Mouse (Mus musculus) hindbrain, embryonic 15.5 days (tissue): Measurements from ENCODE around the gene Dlgap1. TPM values are rescaled to one million over a fixed set of nuclear protein-coding genes. Genes with fewer than 3 reads are reported as not detected.

ENCODE experiments used
- ATAC-seq: fragments of 200-750 bp; cut with Nextera tagmentation; 2 replicates; pipeline ENCODE4 v1.8.0; 2017; ENCODE audit warnings: low read depth, moderate number of reproducible peaks, moderate TSS enrichment; ENCODE audit not compliant: low FRiP score
- H3K27ac ChIP-seq: fragments of 300-500 bp; sonication (generic); replicated peaks from 2 replicates; pipeline ENCODE4 v1.5.1; 2015; ENCODE audit warnings: mild to moderate bottlenecking, inconsistent platforms
- H3K27me3 ChIP-seq: fragments of 300-500 bp; sonication (generic); 2 replicates; pipeline ENCODE4 v1.6.1; 2015; ENCODE audit warnings: control low read depth, inconsistent platforms
- H3K36me3 ChIP-seq: fragments of 300-500 bp; sonication (generic); 2 replicates; pipeline ENCODE4 v1.6.1; 2015; ENCODE audit warnings: control low read depth, inconsistent platforms
- H3K4me1 ChIP-seq: fragments of 300-500 bp; sonication (generic); replicated peaks from 2 replicates; pipeline ENCODE4 v1.6.1; 2015; ENCODE audit warnings: control low read depth, inconsistent platforms
- H3K4me2 ChIP-seq: fragments of 300-500 bp; sonication (generic); 2 replicates; pipeline ENCODE4 v1.6.1; 2015; ENCODE audit warnings: moderate library complexity, mild to moderate bottlenecking, inconsistent platforms
- H3K4me3 ChIP-seq: fragments of 300-500 bp; sonication (generic); 2 replicates; pipeline ENCODE4 v1.5.1; 2015; ENCODE audit warnings: mild to moderate bottlenecking, inconsistent platforms
- H3K9ac ChIP-seq: fragments of 300-500 bp; sonication (generic); 2 replicates; pipeline ENCODE4 v1.6.1; 2015; ENCODE audit warnings: inconsistent platforms
- H3K9me3 ChIP-seq: fragments of 300-500 bp; sonication (generic); 2 replicates; pipeline ENCODE4 v1.6.1; 2016; ENCODE audit warnings: control low read depth, inconsistent platforms
- WGBS: fragments of 180-500 bp; shearing (Covaris S2); methylation state at CpG from one replicate; pipeline ENCODE4 v1.1.7; 2015; 5-methylcytosine and 5-hydroxymethylcytosine counted together
- polyA plus RNA-seq: library from polyadenylated mRNA; unstranded; fragments of >200 nt; fragmentation: Nextera tagmentation; extraction: Ambion mirVana; gene quantifications from 2 replicates; pipeline ENCODE4 v1.2.1, GENCODE M21; 2015

Gene Dlgap1
- polyA plus RNA-seq, 1 experiment from 2014 or later: 39.5 TPM

- H3K9ac ChIP-seq: no peak overlapping the region
- H3K4me2 ChIP-seq: no peak overlapping the region
- peaks cover 14% of the 10 kb centered on the region for H3K4me1 ChIP-seq
- peak; percentile 42; the same call in 1 of the 2 replicates for ATAC-seq
- H3K4me3 ChIP-seq: no peak overlapping the region
- no peaks in the 10 kb centered on the region for H3K27me3 ChIP-seq
- peak overlapping the region; percentile 42 for H3K27ac ChIP-seq
- WGBS: 80% methylated on average over 1 of the region's 1 CpGs
- H3K36me3 ChIP-seq: no peaks in the 10 kb centered on the region
- H3K9me3 ChIP-seq: no peaks in the 10 kb centered on the region
Measured at GRCm38 (mm10) chr17:70363971-70364370, 395.1 kb downstream of the Dlgap1 start.

DNA sequence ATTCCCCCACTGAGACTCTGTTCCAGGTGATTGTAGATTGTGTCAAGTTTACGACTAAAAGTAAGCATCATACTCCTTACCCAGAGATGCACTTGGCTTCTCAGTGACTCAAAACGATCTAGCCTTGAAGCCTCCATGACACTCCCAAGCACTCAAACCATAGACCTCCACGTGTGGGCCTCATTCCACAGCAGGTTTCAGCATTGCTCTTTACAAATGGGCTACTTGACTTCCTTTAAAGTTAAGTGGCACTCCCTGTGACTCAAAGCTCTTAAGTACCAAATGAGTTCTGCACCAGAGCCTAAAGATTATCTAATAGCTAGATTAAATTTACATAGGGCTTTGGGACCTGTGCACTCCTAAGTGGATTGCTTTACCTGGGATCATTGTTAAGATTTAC lies 400.3 kb downstream of the Dlgap1 start:
- no peaks in the 10 kb centered on the region for H3K27me3 ChIP-seq
- H3K4me3 ChIP-seq: no peak overlapping the region
- no peak overlapping the region for H3K9ac ChIP-seq
- no peaks in the 10 kb centered on the region for H3K36me3 ChIP-seq
- H3K9me3 ChIP-seq: no peaks in the 10 kb centered on the region
- WGBS: 78% methylated on average over 3 of the region's 3 CpGs
- H3K4me1 ChIP-seq: 0 out of 2 replicates have a peak, but pooled peaks cover 3% of the 10 kb centered on the region
- H3K27ac ChIP-seq: no peak overlapping the region
- H3K4me2 ChIP-seq: no peak overlapping the region
- ATAC-seq: no peak

GRCm38 (mm10) chr17:70377020-70377419 lies 408.1 kb downstream of the Dlgap1 start:
- Histone ChIP-seq H3K36me3 (no peaks in the 10 kb centered on the region), H3K9me3 (no peaks in the 10 kb centered on the region), H3K4me3 (no peak overlapping the region), H3K27ac (no peak overlapping the region), H3K9ac (no peak overlapping the region), H3K27me3 (no peaks in the 10 kb centered on the region), H3K4me1 (no peaks in the 10 kb centered on the region), H3K4me2 (no peak overlapping the region)
- no peak for ATAC-seq
- WGBS: 77% methylated on average over 4 of the region's 4 CpGs

GRCm38 (mm10) chr17:70388447-70388846 lies 419.6 kb downstream of the Dlgap1 start:
- H3K4me2 ChIP-seq: no peak overlapping the region
- no peaks in the 10 kb centered on the region for H3K27me3 ChIP-seq
- WGBS: 76% methylated on average over 1 of the region's 1 CpGs
- no peaks in the 10 kb centered on the region for H3K4me1 ChIP-seq
- no peak for ATAC-seq
- H3K9ac ChIP-seq: no peak overlapping the region
- H3K27ac ChIP-seq: no peak overlapping the region
- H3K36me3 ChIP-seq: no peaks in the 10 kb centered on the region
- no peak overlapping the region for H3K4me3 ChIP-seq
- H3K9me3 ChIP-seq: no peaks in the 10 kb centered on the region

GRCm38 (mm10) chr17:70397220-70397619 lies 428.3 kb downstream of the Dlgap1 start:
- H3K4me1 ChIP-seq: peaks cover 13% of the 10 kb centered on the region
- ATAC-seq: peak; percentile 50; the same call in 1 of the 2 replicates
- no peak overlapping the region for H3K4me2 ChIP-seq
- H3K4me3 ChIP-seq: no peak overlapping the region
- H3K27ac ChIP-seq: peak overlapping the region; percentile 43; the same call in 1 of the 2 replicates
- WGBS: 34% methylated on average over 3 of the region's 3 CpGs
- H3K9ac ChIP-seq: no peak overlapping the region
- no peaks in the 10 kb centered on the region for H3K36me3 ChIP-seq
- no peaks in the 10 kb centered on the region for H3K27me3 ChIP-seq
- no peaks in the 10 kb centered on the region for H3K9me3 ChIP-seq

DNA sequence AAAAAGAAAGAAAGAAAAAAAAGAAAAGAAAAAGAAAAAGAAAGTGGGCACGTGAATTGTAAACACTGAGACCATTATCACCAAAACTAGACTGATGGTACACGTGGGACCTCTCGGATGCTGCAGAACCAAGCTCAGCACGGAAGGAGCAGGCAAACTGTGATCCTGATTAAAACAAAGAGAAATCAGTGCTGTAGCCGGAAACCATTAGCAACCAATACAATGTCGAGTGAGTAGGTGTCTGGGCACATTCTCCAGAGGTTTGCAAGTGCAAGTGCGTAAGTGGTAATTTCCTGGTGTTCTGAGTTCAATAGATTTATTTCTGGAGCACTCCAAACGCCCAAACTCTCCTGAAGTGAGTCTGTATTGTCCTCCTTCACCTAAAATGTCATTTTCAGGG lies 428.8 kb downstream of the Dlgap1 start:
- ATAC-seq: 0 out of 2 replicates have a peak, but pooled peaks have one; percentile 50

GRCm38 (mm10) chr17:70401909-70402308 lies 433.0 kb downstream of the Dlgap1 start:
- Histone ChIP-seq H3K4me2 (no peak overlapping the region), H3K9ac (no peak overlapping the region), H3K4me1 (peaks cover 13% of the 10 kb centered on the region), H3K36me3 (no peaks in the 10 kb centered on the region), H3K27ac (no peak overlapping the region), H3K9me3 (no peaks in the 10 kb centered on the region), H3K4me3 (no peak overlapping the region), H3K27me3 (no peaks in the 10 kb centered on the region)
- WGBS: 76% methylated on average over 2 of the region's 2 CpGs
- no peak for ATAC-seq

More for the DNA sequence above, 428.8 kb downstream of the Dlgap1 start:
- 38% methylated on average over 8 of the region's 8 CpGs for WGBS
- Histone ChIP-seq H3K36me3 (no peaks in the 10 kb centered on the region), H3K9me3 (no peaks in the 10 kb centered on the region), H3K27me3 (no peaks in the 10 kb centered on the region), H3K27ac (no peak overlapping the region), H3K9ac (no peak overlapping the region), H3K4me2 (no peak overlapping the region), H3K4me1 (peaks cover 13% of the 10 kb centered on the region), H3K4me3 (no peak overlapping the region)

DNA sequence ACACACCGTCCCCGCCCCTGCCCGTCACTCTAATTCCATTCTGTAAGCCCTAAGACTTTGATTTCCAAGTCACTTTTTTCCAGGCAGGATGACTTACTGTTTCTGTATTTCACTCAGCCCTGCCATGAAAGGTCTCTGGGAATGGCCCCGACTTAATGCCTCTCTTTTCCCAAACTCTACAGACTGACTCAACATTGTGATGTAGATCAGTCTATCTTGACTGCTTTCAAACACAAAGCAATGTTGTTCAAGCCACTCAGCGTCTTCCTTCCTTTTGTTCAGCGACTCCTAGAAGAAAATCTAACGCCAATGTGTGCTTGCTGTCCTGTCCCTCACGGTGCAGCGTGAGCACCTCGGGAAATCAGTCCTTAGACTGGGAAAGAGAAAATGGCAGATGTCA lies 434.9 kb downstream of the Dlgap1 start:
- H3K4me2 ChIP-seq: no peak overlapping the region
- no peaks in the 10 kb centered on the region for H3K4me1 ChIP-seq
- H3K27me3 ChIP-seq: no peaks in the 10 kb centered on the region
- H3K9me3 ChIP-seq: no peaks in the 10 kb centered on the region
- no peak for ATAC-seq
- no peak overlapping the region for H3K27ac ChIP-seq
- 19% methylated on average over 10 of the region's 10 CpGs for WGBS
- H3K9ac ChIP-seq: no peak overlapping the region
- no peaks in the 10 kb centered on the region for H3K36me3 ChIP-seq
- H3K4me3 ChIP-seq: no peak overlapping the region

DNA sequence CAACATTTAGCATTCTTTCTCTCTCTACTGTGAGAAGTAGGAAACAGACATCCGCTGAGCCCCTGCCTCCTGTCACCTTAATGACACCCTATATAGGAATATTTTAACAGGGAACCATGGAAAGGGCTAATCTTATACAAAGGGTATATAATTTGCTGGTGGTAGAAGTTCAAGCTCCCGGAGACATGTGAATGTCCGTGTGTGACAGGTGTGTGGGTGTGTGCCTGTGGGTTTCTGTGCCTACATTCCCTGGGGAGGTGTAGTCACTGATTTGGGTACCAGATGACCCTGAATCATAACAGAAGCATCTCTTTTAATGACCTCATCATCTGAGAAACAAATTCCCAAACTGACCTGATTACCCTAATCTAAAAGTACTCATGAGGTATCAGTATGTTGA lies 445.3 kb downstream of the Dlgap1 start:
- ATAC-seq: no peak
- no peaks in the 10 kb centered on the region for H3K36me3 ChIP-seq
- 90% methylated on average over 3 of the region's 3 CpGs for WGBS
- no peak overlapping the region for H3K27ac ChIP-seq
- no peak overlapping the region for H3K9ac ChIP-seq
- no peak overlapping the region for H3K4me3 ChIP-seq
- H3K4me2 ChIP-seq: no peak overlapping the region
- H3K9me3 ChIP-seq: no peaks in the 10 kb centered on the region
- H3K27me3 ChIP-seq: no peaks in the 10 kb centered on the region
- H3K4me1 ChIP-seq: no peaks in the 10 kb centered on the region

DNA sequence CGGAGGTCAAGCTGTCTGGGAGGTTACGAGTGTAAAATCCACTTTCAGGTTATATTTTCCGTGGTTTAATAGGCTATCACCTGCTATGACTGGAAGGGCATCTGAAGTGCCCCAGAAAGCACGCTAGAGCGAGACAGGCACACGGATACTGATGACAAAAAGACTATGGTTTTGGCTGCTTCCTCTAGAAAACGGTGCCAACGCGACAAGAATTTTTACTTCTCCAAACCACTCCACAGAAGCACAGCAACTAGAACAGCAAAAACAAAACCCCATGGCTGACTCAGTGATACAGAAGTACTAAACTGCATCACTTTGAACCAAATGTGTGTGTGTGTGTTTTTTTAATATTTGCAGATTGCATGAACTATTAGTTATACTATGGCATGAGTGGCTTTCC lies 459.0 kb downstream of the Dlgap1 start:
- no peak overlapping the region for H3K4me3 ChIP-seq
- no peak overlapping the region for H3K4me2 ChIP-seq
- no peak for ATAC-seq
- WGBS: 84% methylated on average over 9 of the region's 9 CpGs
- no peaks in the 10 kb centered on the region for H3K9me3 ChIP-seq
- H3K4me1 ChIP-seq: 0 out of 2 replicates have a peak, but pooled peaks cover 5% of the 10 kb centered on the region
- no peaks in the 10 kb centered on the region for H3K27me3 ChIP-seq
- H3K36me3 ChIP-seq: no peaks in the 10 kb centered on the region
- H3K27ac ChIP-seq: no peak overlapping the region
- no peak overlapping the region for H3K9ac ChIP-seq

DNA sequence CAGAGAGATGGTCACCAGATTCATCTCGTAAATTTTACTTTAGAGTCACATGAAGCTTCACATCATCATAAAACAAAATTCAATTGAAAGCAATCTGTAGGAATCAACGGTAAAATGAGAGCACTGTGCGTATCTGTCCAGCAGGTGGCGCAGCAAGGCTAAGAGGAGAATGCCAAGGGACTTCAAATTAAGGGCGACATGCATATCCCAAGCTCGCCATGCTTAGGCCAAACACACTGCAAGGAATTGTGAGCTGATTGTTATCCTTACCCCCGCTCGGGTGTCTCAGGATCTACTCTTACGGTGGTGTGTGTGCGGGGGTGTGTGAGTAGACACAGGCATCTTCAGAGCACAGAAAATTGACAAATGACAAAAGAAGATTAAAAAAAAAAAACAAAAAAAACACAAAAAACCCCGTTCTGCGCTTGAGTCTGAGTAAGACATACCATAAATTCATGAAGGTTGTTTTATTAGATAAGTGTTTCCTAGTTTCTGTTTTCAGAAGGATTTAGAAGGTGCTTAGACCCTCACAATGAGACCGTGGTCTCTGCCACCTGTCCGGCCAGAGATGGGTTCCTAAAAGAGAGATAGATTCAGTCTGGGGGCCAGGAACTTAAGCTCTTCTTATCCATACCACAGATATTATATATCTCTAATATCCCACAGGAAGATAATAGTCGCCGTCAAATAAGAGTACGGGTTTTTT lies 461.0 kb downstream of the Dlgap1 start:
- Histone ChIP-seq H3K4me1 (0 out of 2 replicates have a peak, but pooled peaks cover 5% of the 10 kb centered on the region), H3K9me3 (no peaks in the 10 kb centered on the region), H3K4me2 (peak overlapping the region; percentile 49), H3K27me3 (no peaks in the 10 kb centered on the region), H3K4me3 (peak overlapping the region; percentile 23; the same call in 1 of the 2 replicates), H3K27ac (no peak overlapping the region), H3K36me3 (no peaks in the 10 kb centered on the region), H3K9ac (0 out of 2 replicates have a peak overlapping the region, but pooled peaks have one; percentile 31)
- 15% methylated on average over 17 of the region's 17 CpGs for WGBS
- ATAC-seq: peak; percentile 71

- WGBS: 18% methylated on average over 5 of the region's 5 CpGs
- Histone ChIP-seq H3K27ac (no peak overlapping the region), H3K36me3 (no peaks in the 10 kb centered on the region), H3K27me3 (no peaks in the 10 kb centered on the region), H3K4me3 (no peak overlapping the region), H3K4me1 (0 out of 2 replicates have a peak, but pooled peaks cover 5% of the 10 kb centered on the region), H3K9me3 (no peaks in the 10 kb centered on the region), H3K4me2 (peak overlapping the region; percentile 49), H3K9ac (no peak overlapping the region)
- ATAC-seq: no peak
Measured at GRCm38 (mm10) chr17:70430452-70430787, 461.5 kb downstream of the Dlgap1 start.

DNA sequence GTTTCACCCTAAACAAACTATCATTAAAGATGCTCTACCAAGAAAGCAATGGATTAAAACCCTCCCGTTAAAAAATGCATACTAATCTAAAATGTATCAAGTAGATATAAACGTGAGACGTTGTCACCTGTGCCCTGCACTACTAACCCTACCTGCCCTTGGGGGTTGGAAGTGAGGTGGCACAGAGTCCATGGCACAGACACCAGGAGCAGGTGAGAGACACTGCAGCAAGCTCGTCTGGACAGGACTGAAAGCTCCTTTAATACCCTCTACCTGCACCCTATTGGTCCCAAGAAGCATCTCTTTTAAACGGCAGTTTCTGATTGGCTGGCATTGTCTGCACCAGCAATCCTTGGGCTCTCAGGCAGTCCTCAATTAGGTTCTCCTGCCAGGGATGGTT lies 464.0 kb downstream of the Dlgap1 start:
- Histone ChIP-seq H3K4me3 (no peak overlapping the region), H3K4me1 (0 out of 2 replicates have a peak, but pooled peaks cover 5% of the 10 kb centered on the region), H3K4me2 (no peak overlapping the region), H3K27ac (no peak overlapping the region), H3K9ac (no peak overlapping the region), H3K9me3 (no peaks in the 10 kb centered on the region), H3K27me3 (no peaks in the 10 kb centered on the region), H3K36me3 (no peaks in the 10 kb centered on the region)
- 70% methylated on average over 5 of the region's 5 CpGs for WGBS
- ATAC-seq: no peak
